In the genomic region with DNA sequence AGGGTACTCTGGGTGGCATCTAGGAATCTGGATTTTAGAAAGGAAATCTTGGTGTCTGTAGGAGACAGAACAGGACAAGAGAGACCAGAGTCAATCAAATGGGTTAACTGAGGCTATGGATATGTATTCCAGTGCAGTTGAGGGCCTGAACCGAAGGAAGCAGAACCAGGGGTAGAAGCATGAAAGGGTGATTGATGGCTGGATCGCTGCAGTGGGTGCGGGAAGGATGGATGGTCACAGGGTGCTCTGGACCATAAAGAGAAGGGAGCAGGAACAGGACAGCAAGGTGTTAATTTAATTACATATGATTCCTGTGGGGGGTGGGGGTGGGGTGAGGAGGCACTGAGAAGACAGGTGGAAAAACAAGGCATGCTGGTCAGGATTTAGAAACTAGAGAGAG, we compare ENCODE assay signal across 25 mouse cellular contexts.
"Had no signal": no experiment of that assay in that cellular context is flagged by ENCODE, and none has a peak within 500 bp of the region (broad histone marks: within the 10 kb centered on the region; RNA-seq: fewer than 3 reads in every experiment).

No protein-coding gene starts in this region.

- H3K4me2 ChIP-seq: heart, embryonic 11.5 days; heart, embryonic 12.5 days; heart, embryonic 13.5 days; heart, embryonic 15.5 days; hindbrain, embryonic 12.5 days; hindbrain, embryonic 13.5 days; hindbrain, embryonic 14.5 days; hindbrain, embryonic 15.5 days; intestine, embryonic 15.5 days had no signal

- H3K4me3 ChIP-seq: heart, adult 2 months; heart, embryonic 10.5 days; heart, embryonic 12.5 days; heart, embryonic 13.5 days; heart, embryonic 15.5 days; hindbrain, embryonic 10.5 days; hindbrain, embryonic 12.5 days; hindbrain, embryonic 13.5 days; hindbrain, embryonic 15.5 days; intestine, embryonic 15.5 days; layer of hippocampus, adult 2 months; left cerebral cortex, adult 2 months had no signal

- H3K27ac ChIP-seq: heart, adult 2 months; heart, embryonic 10.5 days; heart, embryonic 13.5 days; heart, embryonic 15.5 days; hindbrain, embryonic 10.5 days; hindbrain, embryonic 12.5 days; hindbrain, embryonic 13.5 days; hindbrain, embryonic 14.5 days; hindbrain, embryonic 15.5 days; intestine, embryonic 15.5 days; kidney, postnatal 0 days; layer of hippocampus, adult 2 months; left cerebral cortex, adult 2 months had no signal

- ATAC-seq: hindbrain, postnatal 0 days; inflammation-experienced regulatory T-cells, adult 6 months; intestine, embryonic 15.5 days; intestine, embryonic 16.5 days; intestine, postnatal 0 days had no signal

- H3K9me3 ChIP-seq: heart, embryonic 10.5 days; heart, embryonic 15.5 days; hindbrain, embryonic 13.5 days; hindbrain, embryonic 15.5 days; intestine, embryonic 15.5 days had no signal

- DNase-seq: heart, adult 2 months; heart, postnatal 14 days; heart, postnatal 36 days; kidney, adult 18-20 months; kidney, adult 8-10 months; kidney, adult 9 months; layer of hippocampus, postnatal 36 days had no signal

- H3K27me3 ChIP-seq: heart, embryonic 12.5 days; heart, embryonic 13.5 days; heart, embryonic 15.5 days; hindbrain, embryonic 12.5 days; hindbrain, embryonic 13.5 days; hindbrain, embryonic 15.5 days; intestine, embryonic 15.5 days had no signal

- H3K36me3 ChIP-seq: heart, embryonic 15.5 days; hindbrain, embryonic 12.5 days; hindbrain, embryonic 13.5 days; hindbrain, embryonic 15.5 days; intestine, embryonic 15.5 days had no signal

- H3K9ac ChIP-seq: heart, embryonic 12.5 days; heart, embryonic 13.5 days; heart, embryonic 15.5 days; hindbrain, embryonic 12.5 days; hindbrain, embryonic 13.5 days; hindbrain, embryonic 14.5 days; hindbrain, embryonic 15.5 days; intestine, embryonic 15.5 days had no signal

- H3K4me1 ChIP-seq: heart, embryonic 10.5 days; heart, embryonic 15.5 days; hindbrain, embryonic 10.5 days; hindbrain, embryonic 15.5 days; intestine, embryonic 15.5 days had no signal
